Mouse (Mus musculus): ENCODE results near the gene Polr3b.

Polr3b gene

GRCm38 (mm10) chr10:84621826-84622790 is at the start of gene Polr3b:
Gene Polr3b (plus strand): TSS chr10:84622292.
- DNase-seq (ENCODE audit: low spot score) = peak; percentile 83

GRCm38 (mm10) chr10:84573671-84574420 is 48.2 kb upstream of the Polr3b start:
- no peak for DNase-seq (ENCODE audit: low spot score)

GRCm38 (mm10) chr10:84576029-84576394 is 46.1 kb upstream of the Polr3b start:
- DNase-seq (ENCODE audit: low spot score) = no peak

- peak; percentile 91 for DNase-seq (ENCODE audit: low spot score)
These were observed 45.6 kb upstream of the Polr3b start, which contains the start of gene Tcp11l2 for GRCm38 (mm10) chr10:84576395-84577070. Gene Tcp11l2 (plus strand): TSS chr10:84576626.

- peak; percentile 70 for DNase-seq (ENCODE audit: low spot score)
These were observed 44.9 kb upstream of the Polr3b start for GRCm38 (mm10) chr10:84577071-84577727.

- no peak for DNase-seq (ENCODE audit: low spot score)
These were observed 43.4 kb upstream of the Polr3b start for GRCm38 (mm10) chr10:84578738-84579137.

GRCm38 (mm10) chr10:84579527-84579926 is 42.6 kb upstream of the Polr3b start:
- no peak for DNase-seq (ENCODE audit: low spot score)

GRCm38 (mm10) chr10:84581191-84581590 is 40.9 kb upstream of the Polr3b start:
- DNase-seq (ENCODE audit: low spot score) = no peak

GRCm38 (mm10) chr10:84582236-84582635 is 39.9 kb upstream of the Polr3b start:
- DNase-seq (ENCODE audit: low spot score) = no peak

GRCm38 (mm10) chr10:84584451-84585293 is 37.4 kb upstream of the Polr3b start:
- DNase-seq (ENCODE audit: low spot score) = no peak

GRCm38 (mm10) chr10:84585294-84585650 is 36.8 kb upstream of the Polr3b start:
- no peak for DNase-seq (ENCODE audit: low spot score)

- no peak for DNase-seq (ENCODE audit: low spot score)
These were observed 31.1 kb upstream of the Polr3b start for GRCm38 (mm10) chr10:84590956-84591355.

GRCm38 (mm10) chr10:84591640-84592148 is 30.4 kb upstream of the Polr3b start:
- DNase-seq (ENCODE audit: low spot score) = no peak

- no peak for DNase-seq (ENCODE audit: low spot score)
These were observed 29.3 kb upstream of the Polr3b start for GRCm38 (mm10) chr10:84592745-84593144.

GRCm38 (mm10) chr10:84597127-84597785 is 24.8 kb upstream of the Polr3b start:
- no peak for DNase-seq (ENCODE audit: low spot score)

- no peak for DNase-seq (ENCODE audit: low spot score)
These were observed 23.9 kb upstream of the Polr3b start for GRCm38 (mm10) chr10:84598172-84598571.

GRCm38 (mm10) chr10:84600136-84600535 is 22.0 kb upstream of the Polr3b start:
- no peak for DNase-seq (ENCODE audit: low spot score)

- no peak for DNase-seq (ENCODE audit: low spot score)
These were observed 17.8 kb upstream of the Polr3b start for GRCm38 (mm10) chr10:84604335-84604734.

- no peak for DNase-seq (ENCODE audit: low spot score)
These were observed 13.7 kb upstream of the Polr3b start for GRCm38 (mm10) chr10:84608361-84608760.

GRCm38 (mm10) chr10:84610324-84610723 is 11.8 kb upstream of the Polr3b start:
- DNase-seq (ENCODE audit: low spot score) = no peak

All from spleen, adult 12 weeks (tissue).